Mouse (Mus musculus) T-cell, adult 2 months (primary cell): ENCODE data around the gene Gng7.

ENCODE experiments used
- DNase-seq: peaks from one replicate; pipeline ENCODE4 v3.0.0; 2022; ENCODE audit warnings: low spot score

Gene Gng7

DNA sequence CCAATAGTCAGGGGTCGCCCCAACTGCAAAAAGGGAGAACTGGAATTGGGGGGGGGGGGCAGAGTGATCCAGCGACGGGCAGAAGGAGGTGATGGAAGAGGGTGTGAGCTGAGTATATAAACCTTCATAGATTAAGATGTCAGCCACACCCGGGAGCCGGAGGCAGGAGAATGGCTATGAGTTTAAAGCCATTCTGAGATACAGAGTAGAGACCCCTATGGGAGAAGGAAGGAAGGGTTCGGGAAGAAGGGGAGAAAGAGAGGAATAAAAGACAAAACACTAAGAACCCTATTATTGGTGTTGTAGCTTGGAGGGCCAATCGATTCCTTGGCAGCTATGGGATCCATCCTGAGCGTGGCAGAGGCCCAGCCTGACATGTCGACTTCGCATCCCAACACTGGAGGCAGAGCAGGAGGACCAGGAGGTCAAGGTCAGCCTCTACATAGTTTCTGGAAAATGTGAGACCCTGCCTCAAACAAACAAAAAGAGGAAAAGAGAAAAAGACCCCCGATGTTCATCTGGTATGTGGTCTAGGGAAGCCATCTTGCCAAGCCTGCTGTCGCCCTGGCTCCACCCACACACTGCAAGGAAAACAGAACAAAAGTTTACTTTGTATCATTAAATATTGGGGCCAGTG, 11.0 kb upstream of the Gng7 start, which contains the start of gene Diras1:
Gene Diras1 (minus strand): TSS at position 24 of the 637 bp plus-strand sequence.
- no peak for DNase-seq

DNA sequence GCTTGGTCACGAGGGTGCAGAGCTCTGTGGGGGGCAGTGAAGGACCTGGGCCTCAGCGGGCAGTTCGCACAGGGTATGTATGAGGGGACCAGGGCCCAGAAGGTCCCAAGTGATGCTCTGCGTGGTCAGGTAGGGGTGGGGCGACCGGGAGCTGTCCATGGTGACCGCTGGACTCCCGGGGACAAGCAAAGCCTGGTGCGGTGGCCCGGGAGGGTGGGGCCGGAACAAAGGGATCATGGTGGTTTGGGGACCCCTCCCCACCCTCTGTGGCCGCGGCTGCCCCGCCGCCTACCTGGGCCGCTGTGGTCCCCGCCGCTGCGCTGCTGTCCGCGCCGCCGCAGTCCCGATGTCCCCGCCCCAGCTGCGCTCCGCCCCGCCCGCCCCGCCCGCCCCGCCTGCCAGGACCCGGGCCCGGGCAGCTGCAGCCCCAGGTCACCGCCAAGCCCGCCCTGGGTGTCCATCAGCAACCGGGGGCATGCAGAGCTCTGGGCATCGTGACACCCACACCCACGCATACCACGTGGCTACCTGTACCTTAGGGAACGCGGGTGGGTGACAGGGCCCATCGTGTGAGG, 10.4 kb upstream of the Gng7 start:
- DNase-seq: no peak

DNA sequence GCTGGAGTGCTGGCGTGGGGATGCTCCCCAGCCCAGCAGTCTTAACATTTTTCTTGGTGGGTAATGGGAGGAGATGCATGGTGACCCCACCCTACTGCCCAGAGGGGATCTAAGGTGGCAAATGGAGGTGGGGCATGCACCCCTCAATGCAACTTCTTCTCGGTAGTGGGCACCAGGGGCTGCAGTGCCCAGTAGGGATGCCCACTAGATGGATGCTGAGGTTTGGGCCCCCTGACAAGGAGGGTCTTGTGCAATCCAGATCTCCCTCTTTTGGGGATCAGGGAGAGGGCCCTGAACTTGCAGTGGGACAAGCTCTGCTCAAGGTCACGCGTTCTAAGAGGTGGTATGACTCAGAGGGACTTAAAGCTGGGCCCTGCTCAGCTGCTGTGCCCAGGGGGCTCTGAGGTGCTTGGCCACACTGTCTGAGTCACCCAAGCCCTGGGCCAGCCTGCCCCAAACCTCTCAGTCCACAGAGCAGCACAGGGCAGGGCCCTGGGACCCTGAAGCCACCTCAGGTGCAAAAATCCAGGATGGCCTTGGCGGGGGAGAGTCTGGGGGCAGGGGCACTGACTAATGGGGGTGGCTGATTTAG, 9.7 kb upstream of the Gng7 start:
- DNase-seq: no peak

DNA sequence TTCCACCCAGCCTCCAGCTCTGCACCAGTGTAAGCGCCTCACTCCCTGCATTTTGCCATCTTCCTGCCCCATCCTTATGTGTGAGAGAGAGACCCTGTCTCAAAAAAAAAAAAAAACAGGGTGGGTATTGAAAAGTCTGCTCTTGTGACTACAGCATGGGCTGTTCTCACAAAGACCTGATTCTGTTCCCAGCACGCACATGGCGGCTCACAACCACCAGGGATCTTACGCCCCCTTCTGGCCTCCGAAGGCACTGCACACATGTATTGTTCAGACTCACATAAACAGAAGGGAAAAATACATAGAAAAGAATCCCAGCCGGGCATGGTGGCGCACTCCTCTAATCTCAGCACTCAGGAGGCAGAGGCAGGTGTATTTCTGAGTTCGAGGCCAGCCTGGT, 8.0 kb upstream of the Gng7 start:
- no peak for DNase-seq

DNA sequence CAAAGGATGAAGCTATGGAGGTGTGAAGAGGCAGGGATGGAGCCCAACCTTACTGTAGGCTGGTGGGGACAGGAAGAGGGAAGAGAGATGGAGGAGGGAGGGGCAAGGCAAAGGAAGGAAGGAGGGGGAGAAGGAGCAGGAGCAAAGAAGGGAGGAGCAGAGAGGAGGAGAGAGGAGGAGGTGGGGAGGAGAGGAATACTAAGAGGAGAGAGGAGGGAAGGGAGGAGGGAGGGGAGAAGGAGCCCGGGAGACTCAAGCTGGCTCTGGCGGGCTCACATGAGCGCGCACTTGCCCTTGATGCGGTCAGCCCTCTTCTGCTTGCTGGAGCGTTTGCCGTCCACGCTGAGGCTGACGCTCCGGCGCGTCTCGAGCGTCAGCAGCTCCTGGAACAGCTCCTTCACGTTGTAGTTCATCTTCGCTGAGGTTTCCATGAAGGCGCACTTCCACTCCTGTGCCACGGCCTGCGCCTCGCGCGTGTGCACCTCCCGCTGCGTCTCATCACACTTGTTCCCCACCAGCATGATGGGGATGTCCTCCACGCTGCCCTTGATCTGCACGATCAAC, 6.9 kb upstream of the Gng7 start:
- no peak for DNase-seq

DNA sequence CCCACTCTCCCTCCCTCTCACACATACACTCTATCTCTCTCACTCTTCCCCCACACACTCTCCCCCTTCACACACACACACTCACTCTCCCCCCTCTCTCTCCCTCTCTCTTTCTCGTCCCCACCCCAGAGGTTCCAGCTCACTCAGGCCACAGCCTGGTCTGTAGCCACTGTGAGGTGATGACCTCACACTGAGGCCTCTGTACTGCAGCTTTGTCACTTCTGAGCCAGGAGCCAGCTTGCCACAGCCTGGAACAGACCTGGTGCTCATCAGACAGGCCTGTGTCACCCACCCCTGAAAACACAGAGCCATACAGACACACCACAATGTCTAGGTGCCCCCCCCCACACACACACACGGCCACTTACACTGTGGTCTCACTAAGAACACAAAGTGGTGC, 5.5 kb upstream of the Gng7 start:
- DNase-seq: no peak

DNA sequence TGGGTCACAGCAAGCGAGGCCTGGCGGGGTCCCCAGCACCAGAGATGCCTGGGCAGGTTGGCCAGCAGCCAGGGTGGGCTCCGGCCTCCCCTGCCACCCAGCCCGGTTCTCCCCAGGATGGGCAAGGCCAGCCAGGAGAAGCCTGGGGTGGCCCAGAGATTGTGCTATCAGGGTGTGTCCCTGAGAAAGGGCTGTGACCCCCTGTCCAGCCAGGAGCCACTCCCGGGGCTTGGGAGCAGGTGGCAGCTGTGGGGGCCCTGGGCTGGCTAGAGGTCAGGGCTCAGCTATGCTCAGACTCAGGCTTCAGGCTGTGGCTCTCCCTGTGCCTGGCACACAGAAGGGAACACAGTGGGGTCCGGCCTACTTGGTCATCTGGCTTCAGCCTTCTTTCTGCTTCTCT, 4.9 kb upstream of the Gng7 start:
- no peak for DNase-seq

DNA sequence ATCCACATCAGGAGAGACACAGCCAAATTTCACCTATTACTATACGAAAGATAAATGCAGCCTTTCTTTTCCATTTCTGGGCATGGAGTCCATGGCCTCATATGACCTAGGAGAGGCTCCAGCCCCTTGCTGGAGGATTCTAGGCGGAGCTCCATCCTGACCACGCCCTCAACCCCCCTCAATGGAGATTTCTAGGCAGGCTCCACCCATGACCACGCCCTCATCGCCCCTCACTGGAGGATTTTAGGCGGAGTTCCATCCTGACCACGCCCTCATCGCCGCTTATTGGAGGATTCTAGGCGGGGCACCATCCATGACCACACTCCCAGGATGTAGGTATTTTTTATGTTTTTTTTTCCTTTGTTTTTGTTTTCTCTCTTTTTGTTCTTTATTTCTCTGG, 3.6 kb upstream of the Gng7 start:
- DNase-seq: no peak

DNA sequence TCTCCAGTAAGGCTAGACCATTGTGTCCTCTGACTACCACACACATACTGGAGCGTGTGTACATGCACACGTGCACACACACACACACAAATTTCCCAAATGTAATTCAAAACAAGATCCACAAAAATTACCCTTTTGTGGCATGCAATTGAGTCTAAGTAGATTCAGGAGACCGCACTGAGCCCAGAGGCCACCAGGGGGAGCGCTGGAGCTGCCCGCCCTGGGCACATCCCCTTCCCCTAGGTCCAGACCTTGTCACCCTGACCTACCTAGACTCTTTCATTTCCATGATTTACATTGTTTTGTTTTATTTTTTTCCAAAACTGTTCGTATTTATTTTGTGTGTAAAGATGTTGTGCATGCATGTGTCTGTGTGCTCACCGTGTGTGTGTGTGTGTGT, 1.9 kb upstream of the Gng7 start:
- peak; percentile 68 for DNase-seq

DNA sequence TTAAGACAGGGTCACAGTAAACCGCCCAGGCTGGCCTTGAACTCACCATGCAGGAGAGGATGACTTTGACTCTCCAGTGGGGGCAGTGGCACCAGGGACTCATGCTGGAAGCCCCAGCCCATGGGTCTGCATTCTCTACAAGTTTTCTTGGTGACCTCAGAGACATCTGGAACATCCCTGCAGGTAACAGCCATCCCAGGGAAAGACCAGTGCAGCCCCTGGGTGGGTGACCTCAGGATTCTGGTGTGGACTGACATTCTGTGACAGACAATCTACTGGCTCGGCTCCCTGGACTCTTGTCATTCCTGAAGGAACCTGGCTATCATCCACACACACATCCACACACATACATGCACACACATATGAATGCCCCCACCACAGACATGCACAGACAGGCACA, 921 bp upstream of the Gng7 start:
- no peak for DNase-seq

DNA sequence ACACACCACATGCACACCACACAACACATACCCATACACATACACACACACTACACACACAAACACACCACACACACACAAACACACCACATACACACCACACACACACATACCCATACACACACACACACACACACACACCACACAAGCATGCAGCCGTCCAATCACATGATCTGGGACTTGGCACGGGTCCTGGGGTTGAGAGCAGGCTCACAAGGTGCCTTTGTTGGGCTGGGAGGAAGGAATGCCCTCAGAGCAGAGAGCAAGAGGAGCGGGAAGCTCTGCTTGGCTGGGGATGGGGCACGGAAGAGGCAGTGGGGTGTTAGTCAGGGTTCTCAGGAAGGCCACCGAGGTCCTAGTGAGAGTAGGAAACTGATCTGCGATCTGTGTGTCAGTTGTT, 3.9 kb downstream of the Gng7 start:
- DNase-seq: no peak

DNA sequence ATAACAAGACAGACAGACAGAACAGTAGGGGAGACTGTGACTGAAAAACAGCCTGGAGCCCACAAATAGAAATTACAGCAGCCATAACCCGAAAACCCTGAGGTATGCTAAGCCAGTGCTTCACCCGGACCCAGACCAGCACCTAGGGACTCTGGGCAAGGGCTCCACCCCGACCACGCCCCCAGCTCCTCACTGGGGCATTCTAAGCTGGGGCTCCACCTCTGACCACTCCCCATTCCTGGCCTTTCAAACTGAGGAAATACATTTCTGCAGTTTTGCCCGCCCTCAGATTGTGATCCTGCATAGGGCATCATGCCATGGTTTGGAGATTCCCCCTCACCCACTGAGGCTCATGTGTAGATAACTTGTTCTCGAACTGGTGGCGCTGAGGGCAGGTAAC, 7.5 kb downstream of the Gng7 start:
- DNase-seq: no peak

DNA sequence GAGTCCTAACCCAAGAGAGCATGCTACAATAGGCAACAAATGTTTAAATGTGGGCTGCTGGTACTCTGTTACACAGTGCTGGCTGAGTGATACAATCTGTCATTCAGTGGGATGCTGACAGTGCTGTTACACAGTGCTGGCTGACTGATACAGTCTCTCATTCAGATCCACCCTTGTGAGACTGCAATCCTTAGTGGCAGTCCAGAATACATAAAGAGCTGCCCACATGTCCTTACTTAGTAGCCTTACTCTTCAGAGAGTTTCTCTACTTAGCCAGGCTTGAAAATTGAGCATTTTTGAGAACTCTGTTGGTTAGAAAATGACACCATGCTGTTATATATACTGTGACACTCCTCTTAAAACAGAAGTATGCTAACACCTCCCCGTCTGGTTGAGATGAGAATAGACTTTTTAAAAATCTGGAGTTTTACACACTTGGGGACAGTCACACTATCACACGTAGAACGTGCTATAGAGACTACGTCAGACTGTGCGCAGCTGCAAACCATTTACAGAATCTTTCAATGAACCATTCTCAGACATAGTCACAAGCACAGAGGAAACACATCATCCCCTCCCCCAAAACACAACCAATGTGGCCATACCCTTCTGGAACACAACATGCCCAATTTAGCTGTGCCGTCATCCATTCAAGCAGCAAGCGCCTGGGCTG, 8.6 kb downstream of the Gng7 start:
- no peak for DNase-seq

DNA sequence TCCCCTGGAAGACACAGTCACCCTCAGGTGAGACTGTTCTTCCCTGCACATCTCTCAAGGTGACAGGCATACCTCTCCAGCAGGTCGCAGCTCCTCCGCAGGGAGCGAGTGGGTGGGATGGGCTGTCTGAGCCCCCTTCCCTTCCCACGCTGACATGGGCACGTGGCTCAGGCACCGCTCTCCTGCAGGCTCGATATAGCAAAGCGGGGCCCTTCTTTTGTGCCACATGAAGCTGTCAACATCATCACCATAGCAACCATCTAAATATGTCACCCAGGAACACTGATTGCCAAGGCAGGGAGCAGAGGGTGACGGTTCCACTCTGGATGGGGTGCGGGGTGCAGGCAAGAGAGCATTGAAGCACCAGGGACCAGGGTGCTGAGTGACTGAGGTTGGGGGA, 13.6 kb downstream of the Gng7 start:
- no peak for DNase-seq

DNA sequence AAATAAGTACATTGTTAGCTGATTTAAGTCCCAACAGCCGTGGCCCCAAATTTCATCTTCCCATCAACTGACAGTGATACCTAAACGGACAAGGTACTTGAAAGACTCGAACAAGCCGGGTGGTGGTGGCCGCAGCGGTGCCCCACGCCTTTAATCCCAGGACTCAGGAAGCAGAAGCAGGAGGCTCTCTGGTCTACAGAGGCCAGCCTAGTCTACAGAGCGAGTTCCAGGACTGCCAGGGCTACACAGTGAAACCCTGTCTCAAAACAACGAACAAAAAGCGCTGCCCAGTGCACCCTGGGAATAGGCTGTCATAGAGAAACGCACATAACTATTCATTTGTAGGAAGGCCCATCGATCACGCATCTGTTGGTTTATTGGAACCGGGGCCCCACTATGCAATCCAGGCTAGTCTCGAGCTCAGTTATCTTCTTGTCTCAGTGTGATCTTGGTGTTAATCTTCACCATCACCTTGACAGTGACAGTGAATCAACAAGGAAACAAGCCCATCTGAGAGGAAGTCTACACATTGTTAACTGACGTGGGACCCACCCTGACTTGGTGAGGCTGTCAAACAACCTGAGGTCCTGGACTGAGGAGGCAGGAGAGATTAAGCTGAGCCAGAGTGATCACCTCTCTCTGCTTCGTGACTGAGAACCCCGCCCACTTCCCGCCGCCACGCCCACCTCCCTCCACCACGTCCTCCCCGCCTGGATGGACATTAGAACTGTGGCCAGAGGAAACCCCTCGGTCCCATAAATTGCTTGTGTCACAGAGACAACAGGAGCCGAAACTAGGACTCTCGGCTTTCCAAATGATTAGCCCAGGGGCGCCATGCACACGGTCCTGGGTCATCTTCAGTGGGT, 14.3 kb downstream of the Gng7 start:
- no peak for DNase-seq

DNA sequence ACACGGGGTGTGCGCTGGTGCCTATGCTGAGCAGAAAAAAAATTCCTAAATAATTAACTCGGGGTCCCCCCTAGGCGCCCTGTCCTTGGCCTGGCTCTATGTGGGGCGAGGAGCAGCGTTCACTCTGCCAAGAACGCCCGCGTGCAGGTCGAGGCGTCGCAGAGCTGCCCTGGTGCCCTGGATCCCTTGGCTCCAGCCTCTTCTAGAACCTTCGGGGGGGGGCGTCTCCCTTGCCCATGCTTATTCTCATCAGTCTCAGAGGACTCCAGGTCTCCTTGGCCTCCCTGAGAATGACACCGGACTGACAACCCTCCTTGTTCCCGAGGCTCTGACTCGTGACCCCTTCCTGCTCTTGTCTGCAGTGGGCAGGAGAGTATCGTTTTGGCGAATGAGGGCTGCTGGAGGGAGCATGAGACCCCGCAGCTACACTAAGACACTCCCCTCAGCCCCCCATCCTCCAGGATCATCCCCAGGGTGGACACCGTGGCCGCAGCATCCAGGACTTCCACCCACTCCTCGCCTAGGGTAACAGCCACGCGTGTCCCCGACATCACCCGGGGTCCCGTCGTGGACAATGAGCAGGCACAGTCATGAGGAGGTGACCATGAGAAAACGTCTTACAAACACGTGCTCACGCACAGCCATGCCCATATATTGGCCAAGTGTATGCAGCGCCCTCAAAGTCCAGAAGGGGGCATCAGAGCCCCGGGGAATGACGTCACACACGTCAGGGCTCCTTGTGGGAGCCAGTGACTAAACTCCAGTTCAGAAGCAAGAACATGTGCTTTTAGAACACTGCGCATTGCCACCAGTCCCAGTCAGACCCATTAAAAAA, 15.2 kb downstream of the Gng7 start:
- peak; percentile 87 for DNase-seq

DNA sequence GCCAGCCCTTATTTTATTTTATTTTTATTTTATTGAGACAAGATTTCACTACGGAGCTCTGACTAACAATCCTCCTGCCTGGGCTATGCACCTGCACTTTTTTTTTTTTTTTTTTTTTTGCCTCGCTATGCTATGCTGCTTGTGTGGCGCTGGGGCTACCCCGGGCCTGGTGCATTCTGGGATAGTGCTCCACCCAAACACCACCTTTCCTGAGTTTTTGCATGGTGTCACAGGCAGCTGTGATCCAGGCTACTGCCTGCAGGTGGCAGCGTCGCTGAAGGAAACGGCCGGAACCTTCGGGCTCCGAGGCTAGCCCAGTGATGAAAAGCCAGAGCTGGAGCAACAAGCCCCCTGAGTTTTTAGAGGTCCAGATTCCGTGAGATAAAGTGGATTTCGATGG, 16.0 kb downstream of the Gng7 start:
- peak; percentile 40 for DNase-seq

DNA sequence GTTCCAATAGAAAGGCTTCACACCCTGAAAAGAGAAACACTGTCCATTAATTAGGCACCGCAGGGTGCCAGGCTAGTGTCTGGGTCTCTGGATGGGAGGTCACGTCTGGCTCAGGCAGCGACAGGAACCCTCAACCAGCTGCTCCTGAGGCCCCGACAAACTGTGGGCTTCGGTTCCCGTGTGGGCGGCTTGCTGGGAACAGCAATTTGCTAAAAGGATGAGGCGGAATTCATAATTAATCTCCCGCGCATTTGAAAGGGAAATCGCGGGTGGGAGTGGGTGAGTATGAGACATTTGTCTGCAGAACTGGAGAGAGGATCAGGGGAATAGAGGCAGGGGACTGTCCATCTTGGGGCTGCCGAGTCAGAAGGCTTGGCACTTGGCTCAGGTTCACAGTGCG, 16.7 kb downstream of the Gng7 start:
- no peak for DNase-seq

DNA sequence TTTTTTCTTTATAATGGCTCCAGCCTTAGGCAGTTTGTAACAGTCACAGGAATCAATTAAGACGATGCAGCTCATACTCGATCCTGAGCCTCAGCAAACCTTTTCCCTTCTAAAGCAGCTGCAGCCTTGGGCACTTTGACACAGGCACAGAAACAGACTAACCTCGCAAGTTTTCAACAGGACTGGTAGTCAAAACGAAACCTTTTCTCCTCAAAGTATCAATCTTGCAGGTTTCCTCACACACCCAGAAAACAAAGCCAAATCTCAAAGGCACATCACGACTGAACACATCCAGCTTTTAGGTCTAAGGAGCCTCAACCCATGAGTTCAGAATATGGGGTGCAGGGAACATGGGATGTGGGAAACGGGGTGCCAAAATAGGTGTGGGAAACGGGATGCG, 17.4 kb downstream of the Gng7 start:
- DNase-seq: no peak

DNA sequence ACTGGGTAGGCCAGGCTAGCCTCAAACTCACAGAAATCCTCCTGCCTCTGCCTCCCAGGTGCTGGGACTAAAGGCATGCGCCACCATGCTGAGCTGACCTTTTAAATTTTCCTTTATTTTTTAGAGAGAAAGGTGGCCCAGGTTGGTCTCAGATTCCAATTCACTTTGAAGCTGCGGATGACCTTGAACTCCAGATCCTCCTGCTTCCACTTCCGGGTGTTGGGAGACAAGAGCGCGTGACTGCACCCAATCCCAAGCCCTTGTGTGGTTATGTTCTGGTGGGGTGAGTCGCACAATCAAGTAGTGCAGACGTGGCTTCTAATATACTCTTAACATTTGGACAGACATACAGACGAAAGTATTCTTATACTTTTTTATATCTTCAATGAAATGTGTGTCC, 18.2 kb downstream of the Gng7 start:
- no peak for DNase-seq

DNA sequence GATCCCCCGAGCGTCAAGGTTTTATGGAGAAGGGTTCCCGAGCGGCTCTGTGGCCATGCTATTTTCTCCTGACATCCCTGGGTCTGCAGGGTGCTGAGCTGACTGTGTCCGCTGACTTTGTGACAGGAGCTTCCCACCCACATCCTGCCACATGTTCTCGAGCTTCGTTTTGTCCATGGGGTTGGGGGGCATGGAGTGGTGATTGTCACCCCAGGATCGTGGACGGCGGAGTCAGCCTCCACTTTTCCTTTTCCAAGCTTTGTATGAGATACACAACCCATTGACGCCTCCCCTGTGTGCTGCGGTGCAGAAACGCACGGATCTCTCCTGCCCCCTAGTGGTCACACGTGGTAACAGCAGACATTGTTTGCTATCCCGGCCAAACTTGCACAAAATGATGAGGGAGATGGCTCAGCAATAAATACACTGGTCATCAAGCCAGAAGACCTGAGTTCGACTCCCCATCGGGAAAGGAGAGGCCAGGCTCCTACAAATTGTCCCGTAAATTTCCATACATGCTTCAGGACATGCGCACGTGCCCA, 19.6 kb downstream of the Gng7 start:
- DNase-seq: peak; percentile 74
